Mouse (Mus musculus) central nervous system, embryonic 14 days (tissue): ENCODE measurements around the gene Tfip11. TPM values are rescaled to one million over a fixed set of nuclear protein-coding genes. Genes with fewer than 3 reads are reported as not detected.

Source experiments
- polyA plus RNA-seq: library from polyadenylated mRNA; depleted of rRNA; stranded (reverse); fragments of >200 nt; gene quantifications from 2 replicates; pipeline ENCODE4 v1.2.3, GENCODE M21; 2012; rRNA removed

The Tfip11 gene
- 37.8 and 40.4 TPM in 2 replicates for polyA plus RNA-seq

DNA sequence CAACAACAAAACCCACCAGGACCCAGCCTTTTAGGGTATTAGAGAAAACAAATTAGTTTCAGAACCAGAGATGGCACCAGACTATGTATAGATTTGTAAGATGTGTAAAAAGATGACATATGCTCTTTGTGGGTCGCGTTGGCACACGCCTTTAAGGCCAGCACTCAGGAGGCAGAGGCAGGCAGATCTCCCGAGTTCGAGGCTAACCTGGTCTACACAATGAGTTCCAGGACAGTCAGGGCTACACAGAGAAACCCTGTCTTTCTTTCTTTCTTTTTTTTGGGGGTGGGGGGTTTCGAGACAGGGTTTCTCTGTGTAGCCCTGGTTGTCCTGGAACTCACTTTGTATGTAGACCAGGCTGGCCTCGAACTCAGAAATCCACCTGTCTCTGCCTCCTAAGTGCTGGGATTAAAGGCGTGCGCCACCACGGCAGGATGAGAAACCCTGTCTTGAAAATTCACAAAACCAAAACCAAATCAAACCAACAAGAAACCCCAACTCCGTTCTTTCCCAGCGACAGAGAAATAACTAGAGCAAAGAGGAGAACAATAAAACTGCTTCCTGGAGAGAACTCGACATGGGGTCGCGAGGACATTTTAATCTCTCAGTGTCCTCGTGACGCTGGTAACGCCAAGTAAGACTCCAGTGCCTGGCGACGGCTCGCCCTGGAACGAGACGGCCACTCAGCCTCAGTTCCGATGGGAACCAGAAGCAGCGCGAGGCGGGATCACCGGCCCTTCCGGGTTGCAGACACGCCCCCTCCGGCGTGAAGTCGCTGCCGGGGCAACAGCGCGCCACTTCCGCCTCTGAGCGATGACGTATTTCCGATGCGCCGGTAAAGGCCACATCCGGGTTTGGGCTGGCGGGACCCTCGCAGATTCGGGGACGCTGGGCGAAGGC is at the start of gene Tfip11:
Gene Tfip11 (plus strand): TSS at position 813 of the 900 bp plus-strand sequence.

DNA sequence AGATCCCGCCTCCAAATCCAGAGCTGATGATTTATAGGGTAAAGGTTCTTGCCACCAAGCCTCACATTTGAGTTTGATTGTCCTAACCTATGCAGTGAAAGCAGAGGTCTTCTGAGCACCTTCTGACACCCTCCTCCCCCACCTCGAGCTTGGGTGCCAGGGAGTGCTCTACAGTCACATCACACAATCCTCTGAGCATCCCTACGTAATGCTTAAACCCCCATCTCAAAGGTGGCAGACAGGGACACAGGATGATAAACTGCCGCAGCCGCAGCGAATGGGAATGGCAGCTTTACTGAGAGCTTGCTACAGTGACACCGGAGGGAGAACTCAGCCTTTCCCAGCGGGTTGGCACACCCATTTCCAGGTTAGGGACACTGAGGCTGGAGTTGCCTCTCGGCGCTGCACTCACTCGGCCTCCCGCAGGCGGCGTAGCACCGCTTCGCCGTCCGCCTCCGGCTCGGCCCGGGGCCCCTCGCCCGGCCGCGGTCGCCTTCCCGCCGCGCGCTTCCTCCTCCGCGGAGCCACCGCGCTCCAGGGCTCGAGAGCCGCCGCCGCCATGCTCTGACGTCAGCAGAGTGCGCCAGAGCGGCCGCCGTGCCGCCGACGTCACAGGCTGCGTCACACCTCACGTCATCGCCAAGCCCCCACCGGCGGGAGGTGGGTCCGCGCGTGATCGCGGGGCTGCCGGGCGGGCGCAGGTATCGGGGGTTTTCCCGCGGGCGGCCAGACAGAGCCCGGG is 16.5 kb downstream of the Tfip11 start, which contains the start of the genes Srrd and Hps4:
Gene Srrd (minus strand): TSS at position 578 of the 742 bp plus-strand sequence.
Gene Hps4 (plus strand): TSS at position 621 of the 742 bp plus-strand sequence.

DNA sequence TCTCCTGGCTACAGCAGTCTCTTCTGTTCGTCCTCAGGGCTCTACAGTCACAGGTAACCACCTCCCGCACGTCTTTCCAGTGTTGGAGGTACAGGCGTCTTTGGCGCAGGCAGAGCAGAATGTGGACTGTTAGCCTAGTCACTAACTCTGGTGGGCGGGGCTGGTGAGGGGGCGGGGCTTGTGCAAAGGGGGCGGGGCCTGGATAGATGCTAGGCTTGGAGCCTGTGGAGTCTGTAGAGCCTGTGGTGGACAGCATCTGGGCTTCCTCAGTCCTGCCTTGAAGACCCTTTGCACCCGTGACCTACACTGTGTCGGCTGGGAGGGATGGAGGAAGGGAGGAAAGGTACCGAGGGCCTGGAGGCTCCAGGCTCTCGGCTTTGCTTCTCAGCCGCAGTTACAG is 29.8 kb downstream of the Tfip11 start, which contains the start of gene Gm6583:
Gene Gm6583 (minus strand): TSS at position 124 of the 400 bp plus-strand sequence.

Other genes with a start within 250 kb of the Tfip11 start
- gene Cryba4, start 73.8 kb upstream of the Tfip11 start, polyA plus RNA-seq: 1.2 TPM in 2 replicates
- 0.76 and 1.1 TPM in 2 replicates for gene Crybb1, start 70.5 kb upstream of the Tfip11 start, polyA plus RNA-seq
- gene Tpst2, start 49.7 kb upstream of the Tfip11 start, polyA plus RNA-seq: 26.9 and 28.6 TPM in 2 replicates
- 75.4 and 76.0 TPM in 2 replicates for gene Srrd, start 16.7 kb downstream of the Tfip11 start, polyA plus RNA-seq
- 51.7 and 51.8 TPM in 2 replicates for gene Hps4, start 16.7 kb downstream of the Tfip11 start, polyA plus RNA-seq
- gene Gm6583, start 29.7 kb downstream of the Tfip11 start, polyA plus RNA-seq: 0.06 TPM in 1 of 2 replicates, not detected in the other
- 80.9 and 85.0 TPM in 2 replicates for gene Asphd2, start 68.5 kb downstream of the Tfip11 start, polyA plus RNA-seq
- not detected in 2 replicates for gene Gm6588, start 123.1 kb downstream of the Tfip11 start, polyA plus RNA-seq